Mouse (Mus musculus): ENCODE measurements around the gene Ehbp1. TPM values are rescaled to one million over a fixed set of nuclear protein-coding genes. Genes with fewer than 3 reads are reported as not detected.

Gene Ehbp1
- total RNA-seq, 2 experiments from 2014 or later = 1.8 to 2.6 TPM

DNA sequence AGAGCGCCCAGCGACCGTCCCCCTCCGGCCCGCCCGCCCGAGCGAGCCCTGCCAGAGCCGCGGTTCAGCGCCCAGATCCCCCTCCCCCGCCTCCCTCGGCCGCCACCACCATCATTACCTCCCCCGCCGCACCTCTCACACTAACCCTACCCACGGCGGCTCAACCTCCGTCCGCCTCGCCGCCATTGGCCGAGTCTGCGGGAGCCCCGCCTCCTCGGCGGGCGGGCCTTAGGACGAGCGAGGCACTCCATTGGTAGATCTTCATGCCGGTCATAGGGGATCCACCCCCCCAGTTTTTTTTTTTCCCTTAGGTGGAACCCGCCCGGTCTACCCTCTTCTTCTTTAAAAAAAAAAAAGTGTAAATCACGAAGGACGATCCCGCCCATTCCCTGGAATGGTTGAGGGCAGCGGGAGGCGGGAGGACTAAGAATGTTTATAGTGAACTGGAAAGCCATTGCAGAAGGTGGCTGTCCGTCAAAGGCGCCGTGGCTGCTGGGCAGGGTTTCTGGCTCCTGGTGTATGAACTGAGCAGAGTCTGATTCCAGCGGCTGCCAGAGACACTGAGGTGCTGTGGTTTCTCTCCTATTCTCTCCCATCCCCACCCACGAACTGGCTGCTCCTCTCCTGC is 55.1 kb downstream of the Ehbp1 start:
- peak; percentile 97 for ATAC-seq (ENCODE audit: poor library complexity, severe bottlenecking)

DNA sequence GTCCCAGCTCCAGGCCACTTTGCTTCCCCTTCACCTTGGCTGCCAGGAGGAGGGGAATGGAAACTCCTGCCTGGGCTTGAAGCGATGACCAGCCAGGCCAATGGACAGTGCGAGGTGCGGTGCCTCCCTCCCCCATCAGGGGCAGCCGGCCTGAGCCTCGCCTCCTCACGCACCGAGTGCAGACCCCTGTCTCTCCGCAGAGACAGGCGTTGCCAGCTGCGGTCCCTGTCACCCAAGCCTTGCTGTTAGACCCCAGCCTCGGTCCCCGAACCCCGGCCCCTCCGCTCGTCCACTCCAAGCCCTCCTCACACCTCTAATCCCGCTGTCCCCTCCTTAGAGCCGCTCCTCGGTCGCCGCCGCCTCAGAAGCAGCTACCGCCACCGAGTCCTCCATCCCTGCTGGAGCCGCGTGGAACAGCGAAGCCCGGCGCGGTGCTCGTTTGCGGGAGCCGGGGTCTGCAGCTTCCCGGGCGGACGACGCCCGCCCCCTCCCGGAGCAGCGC is 55.7 kb downstream of the Ehbp1 start:
- 0 out of 2 replicates have a peak, but pooled peaks have one; percentile 11 for ATAC-seq (ENCODE audit: poor library complexity, severe bottlenecking)

DNA sequence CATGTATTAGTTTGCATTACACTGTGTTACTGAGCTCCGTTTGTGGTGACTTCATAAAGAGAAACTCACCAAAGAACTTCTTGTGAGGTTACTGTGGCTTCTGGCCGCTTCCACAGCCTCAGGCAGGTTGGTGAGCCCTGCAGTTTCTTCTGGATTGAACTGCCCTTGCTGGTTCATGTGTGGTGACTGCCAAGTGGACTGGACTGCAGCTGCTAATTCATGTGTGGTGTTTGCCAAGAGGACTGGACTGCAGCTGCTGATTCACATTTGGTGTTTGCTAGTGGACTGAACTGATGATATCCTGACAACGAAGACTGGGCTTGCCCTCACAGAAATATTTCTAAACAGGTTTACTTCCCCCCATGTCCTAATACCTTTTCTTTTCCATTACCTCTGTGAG is 65.4 kb downstream of the Ehbp1 start:
- ATAC-seq (ENCODE audit: poor library complexity, severe bottlenecking) = no peak

DNA sequence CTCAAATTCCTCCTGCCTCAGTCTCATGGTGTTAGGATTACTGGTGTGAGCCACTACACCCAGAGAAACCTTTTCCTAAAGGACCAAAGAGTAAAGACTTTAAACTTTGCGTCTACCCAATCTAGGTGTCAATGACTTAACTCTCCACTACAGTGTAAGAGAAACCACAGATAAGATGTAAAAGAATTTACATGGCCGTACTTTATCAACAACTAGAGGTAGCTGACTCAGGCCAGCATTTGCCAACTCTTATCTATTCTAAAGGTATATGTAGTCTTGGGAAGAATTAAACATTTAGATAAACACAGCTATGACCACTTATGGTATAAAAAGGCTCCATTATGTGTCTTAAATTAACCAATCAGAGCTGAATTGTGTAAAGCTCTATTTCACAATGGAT is 67.9 kb downstream of the Ehbp1 start:
- no peak for ATAC-seq (ENCODE audit: poor library complexity, severe bottlenecking)

DNA sequence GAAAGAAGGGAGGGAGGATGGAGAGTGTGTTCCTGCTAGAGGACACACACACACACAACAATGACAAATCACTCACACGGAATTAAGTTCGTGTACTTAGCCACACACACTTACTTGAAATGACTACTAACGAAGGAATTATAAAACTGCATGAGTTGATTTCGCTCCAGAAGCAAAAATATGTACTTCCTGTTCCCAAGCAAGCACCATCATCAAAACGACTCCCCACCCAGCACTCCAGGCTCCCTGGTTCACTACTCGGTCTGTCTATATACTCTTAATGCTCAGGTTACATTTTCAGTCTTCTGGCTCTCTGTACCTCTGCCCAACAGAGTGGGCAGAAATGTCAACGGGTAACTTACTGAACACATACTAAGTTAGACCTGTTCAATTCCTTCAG is 68.7 kb downstream of the Ehbp1 start:
- ATAC-seq (ENCODE audit: poor library complexity, severe bottlenecking) = no peak

DNA sequence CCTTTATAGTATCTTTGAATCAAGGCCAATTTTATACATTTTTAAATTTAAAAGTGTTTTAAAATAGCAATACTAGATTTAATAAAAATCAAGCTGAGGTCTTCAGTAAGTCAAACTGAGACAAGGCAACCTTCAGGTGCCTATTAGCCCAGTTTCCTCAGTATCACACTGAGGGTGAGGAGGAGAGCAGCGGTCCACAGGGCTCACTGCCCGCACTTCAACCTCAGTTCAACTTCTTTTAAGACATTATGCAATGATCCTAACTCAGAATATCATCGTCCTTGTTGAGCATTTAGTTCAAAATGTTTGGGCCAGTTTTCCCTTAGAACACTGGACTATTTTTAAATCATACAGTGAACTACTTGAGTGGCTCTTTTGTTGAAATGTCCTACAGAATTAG is 70.2 kb downstream of the Ehbp1 start:
- no peak for ATAC-seq (ENCODE audit: poor library complexity, severe bottlenecking)

DNA sequence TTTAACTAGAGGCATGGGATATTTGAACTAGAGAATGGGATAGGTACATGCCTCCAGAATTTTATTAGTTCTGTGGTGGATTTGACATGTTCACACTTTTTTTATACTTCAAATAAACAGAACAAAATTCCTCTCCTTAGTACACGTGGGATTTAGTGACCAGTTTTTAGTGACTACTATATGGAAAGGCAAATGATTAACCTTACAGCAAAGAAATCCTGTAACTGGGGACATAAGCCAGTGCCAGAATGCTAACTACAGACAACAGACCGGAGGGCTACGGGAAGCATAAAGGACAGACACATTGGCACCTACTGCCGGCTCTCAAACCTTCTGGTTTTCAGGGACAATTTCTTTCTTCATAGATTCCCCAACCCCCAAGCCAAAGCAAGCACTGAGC is 72.4 kb downstream of the Ehbp1 start:
- no peak for ATAC-seq (ENCODE audit: poor library complexity, severe bottlenecking)

DNA sequence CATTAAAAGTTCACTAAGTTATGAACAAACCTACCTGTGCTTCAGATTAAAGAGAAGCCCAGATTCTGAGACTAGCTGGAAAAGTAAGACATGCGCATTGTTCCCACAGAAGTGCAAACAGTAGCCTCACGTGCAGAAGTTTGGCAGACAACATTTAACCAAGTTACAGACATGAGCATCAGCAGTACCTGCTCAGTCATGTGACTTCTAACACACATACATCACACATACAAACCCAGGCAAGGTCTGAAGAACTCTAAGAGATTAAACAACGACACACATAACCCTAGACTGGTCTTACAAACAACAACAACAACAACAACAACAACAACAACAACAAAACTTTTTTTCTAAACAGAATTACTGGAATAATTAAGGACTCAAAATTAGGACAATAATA is 72.9 kb downstream of the Ehbp1 start:
- no peak for ATAC-seq (ENCODE audit: poor library complexity, severe bottlenecking)

DNA sequence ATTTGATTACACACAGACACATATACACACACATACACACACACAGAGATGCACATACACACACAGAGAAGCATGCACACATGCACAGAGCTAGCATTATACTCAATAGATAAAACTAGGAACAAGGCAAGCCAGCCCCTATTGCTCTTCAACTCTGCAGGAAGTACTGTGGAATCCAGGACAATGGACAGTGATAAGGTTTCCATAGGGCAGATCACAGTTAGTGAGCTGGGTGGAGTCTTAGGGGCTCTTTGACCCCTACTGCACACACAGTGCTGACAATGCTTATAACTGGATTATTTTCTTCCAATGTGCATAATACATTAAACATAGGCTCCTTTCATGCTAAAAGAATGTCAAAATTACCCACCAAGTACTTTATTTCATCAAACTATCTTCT is 75.1 kb downstream of the Ehbp1 start:
- no peak for ATAC-seq (ENCODE audit: poor library complexity, severe bottlenecking)

DNA sequence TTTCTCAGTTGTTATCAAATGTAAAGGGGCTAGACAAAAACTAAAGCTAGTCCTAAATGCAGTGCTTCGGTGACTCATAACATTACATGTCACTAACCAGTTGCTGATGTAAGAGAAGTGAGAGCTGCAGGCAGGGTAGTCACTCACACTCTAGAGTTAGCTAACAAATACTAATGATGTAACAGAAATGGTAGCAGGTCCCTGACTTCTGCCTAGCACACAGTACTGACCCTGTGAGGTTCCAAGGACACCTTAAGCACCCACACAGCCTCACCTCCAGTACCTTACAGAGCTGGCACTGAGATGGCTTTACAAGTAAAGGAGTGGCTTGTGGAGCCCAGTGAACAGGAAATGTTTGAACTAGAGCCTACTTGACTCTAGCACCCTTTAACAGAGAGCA is 86.7 kb downstream of the Ehbp1 start:
- ATAC-seq (ENCODE audit: poor library complexity, severe bottlenecking) = no peak

DNA sequence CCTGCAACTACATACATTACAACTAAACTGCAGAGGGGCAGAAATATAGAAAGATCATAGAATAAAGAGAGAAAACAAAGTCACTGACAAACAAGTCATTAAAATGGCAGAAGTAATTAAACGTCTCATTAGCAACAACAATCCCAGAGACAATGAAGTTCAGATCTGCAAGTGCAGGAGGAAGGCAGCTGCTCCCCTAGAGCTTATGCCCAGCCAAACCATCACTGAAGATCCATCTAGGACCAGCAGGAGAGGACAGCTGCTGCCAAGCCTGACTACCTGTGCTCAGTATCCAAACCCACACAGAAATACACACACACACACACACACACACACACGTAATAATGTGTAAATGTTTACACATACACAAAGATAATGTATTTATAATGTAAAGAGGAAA is 92.7 kb downstream of the Ehbp1 start:
- ATAC-seq (ENCODE audit: poor library complexity, severe bottlenecking) = no peak

DNA sequence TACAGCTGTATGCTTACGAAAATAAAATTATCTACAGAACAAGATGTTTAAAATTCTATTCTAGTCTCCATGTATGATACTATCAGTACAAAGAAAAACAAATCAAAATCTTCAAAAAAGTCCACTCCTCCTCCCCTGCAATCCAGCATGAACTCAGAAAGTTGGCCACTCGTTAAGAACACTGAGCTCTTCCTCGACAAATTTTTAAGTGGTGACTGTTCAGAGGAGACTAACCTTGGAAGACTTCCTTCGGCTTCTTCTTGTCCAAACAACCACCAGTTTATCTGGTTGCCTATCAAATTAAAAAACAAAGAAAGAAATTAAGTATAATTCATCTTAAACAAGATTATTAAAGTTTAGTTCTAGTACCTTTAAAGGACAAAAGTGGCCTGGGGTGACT is 94.4 kb downstream of the Ehbp1 start:
- ATAC-seq (ENCODE audit: poor library complexity, severe bottlenecking) = no peak

DNA sequence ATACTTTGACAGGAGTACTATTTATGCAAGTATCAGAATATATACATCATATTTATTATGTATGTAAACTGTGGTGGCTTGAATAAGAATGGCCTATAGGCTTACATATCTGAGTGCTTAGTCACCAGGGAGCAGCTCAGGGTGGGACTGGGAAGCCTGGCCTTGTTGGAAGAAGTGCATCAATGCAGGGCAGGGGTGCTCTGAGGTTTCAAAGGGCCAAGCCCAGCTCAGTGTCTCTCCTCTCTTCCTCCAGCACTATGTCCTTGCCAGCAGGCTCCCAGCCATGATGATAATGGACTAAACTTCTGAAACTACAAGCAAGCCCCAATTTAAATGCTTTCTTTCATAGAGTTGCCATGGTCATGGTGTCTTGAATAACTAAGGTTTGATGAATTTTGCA is 95.0 kb downstream of the Ehbp1 start:
- no peak for ATAC-seq (ENCODE audit: poor library complexity, severe bottlenecking)

DNA sequence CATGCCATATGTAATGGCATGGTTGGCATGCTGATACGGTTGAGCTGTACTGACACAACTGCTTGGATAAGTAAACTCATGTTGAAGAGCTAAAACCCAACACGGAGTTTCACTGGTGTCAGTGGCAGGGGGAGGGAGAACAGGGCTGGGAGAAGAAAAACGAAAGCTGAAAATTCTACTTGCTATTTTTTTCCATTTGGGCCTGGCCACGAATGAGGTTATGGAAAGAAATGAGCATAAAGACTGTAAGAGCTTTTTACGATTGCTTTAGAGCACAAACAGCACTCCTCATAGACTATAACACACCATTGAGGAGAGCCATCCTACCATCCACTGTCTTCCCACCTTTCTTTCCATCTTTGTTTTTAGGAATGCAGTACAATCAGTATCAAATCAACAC is 106.5 kb downstream of the Ehbp1 start:
- no peak for ATAC-seq (ENCODE audit: poor library complexity, severe bottlenecking)

DNA sequence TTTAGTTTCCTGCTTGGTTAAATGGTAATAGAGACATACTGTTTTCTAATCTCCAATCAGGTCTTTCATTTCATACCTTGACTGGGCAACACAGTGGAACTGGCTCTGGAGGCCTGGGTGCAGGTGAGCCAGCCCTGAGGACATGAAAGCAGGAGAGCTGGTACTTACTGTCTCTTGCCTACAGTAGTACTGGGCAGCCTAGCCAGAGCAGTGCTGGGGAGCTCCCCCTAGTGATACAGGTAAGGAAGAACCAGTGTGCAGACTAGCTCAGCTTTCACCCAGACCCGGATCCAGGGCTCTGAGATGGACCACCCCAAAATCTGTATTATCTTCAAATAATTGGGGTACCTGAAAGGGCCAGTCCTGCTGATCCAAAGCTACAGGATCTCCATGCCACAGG is 107.4 kb downstream of the Ehbp1 start:
- no peak for ATAC-seq (ENCODE audit: poor library complexity, severe bottlenecking)

DNA sequence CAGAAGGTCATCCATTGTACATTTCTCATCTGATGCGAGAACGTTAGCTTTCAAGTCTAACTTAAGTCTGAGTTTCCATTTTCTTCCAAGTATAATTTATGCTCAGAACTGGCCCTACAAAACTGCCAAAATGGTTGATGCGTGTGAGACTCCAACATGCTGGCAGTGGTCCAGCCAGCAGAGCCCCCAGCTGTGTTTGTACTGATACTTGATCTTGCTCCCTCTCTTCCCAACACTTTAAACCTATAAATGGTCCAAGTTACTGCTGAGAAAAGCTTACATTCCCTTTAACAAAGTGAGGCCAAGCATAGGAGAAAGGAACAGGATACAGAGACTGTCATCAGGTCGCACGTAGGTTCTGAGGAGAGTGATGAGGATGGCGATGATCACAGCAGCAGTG is 111.2 kb downstream of the Ehbp1 start:
- no peak for ATAC-seq (ENCODE audit: poor library complexity, severe bottlenecking)

DNA sequence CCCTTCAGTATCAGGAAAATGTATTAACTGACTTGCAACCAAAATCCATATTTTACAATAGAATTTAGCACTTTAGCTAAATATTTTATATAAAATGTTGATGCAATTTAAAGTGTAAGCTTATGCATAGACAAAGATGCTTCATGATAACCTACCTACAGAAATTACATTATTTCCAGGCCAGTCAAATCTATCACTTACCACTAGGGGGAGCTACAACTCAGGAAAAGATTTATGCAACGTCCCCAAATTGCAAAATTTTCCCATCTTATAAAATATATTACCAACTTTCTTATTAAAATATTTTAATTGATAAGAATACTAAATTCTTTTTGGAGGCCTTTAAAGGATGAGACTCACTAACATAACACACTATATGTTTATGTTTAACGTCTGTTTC is 116.5 kb downstream of the Ehbp1 start:
- ATAC-seq (ENCODE audit: poor library complexity, severe bottlenecking) = 0 out of 2 replicates have a peak, but pooled peaks have one; percentile 40

DNA sequence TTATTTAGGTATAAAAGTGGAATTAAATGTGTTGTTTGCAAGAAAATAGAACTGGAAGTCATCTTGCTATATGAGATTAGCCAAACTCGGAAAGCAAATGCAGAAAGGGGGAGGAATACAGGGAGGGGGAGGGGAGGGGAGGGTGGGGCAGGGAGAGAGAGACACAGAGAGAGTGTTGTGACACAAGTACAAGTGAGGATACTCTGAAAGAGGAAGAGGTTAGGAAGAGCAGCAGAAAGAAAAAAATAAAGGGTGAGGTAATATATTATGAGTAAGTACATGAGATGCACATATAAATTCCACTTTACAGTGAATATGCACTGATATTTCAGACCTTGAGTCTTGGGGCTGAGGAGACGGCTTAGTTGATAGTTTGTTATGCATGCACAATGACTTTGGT is 123.9 kb downstream of the Ehbp1 start:
- ATAC-seq (ENCODE audit: poor library complexity, severe bottlenecking) = peak; percentile 73

DNA sequence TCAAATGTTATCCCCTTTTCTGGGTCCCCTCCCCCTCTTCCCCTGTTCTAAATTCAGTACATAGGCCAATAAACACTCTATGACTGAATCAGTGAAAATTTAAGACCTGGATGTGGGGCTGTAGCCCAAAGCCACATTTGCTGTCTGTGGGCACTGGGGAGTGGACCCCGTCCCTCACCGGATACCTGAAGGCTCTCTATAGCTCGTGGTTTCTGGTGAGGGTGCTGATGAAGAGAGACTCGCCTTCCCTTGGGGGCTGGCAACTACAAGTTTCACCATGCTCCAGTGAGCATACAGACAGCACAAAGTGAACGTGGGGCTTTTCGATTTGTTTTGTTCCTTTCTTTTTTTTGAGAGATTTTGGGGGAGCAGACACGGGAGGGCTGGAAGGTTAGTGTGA is 125.2 kb downstream of the Ehbp1 start:
- no peak for ATAC-seq (ENCODE audit: poor library complexity, severe bottlenecking)

DNA sequence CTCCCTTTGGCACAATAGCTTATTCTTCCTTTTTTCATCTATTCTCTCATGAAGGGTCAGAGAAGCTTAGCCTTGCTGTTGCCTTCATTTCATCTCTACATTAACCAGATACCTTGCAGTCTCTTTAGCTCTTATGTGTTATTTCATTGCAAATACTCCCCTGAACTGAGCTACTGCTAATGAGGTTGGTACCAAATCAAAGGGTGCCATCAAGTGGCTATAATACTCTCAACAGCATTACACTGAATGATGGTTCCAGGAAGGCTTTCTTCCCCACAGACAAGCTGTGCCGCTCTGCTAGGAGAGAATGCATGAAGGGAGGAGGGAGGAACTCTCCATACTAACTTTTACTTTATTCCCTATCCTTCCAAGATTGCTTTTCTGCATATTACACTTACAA is 135.5 kb downstream of the Ehbp1 start:
- no peak for ATAC-seq (ENCODE audit: poor library complexity, severe bottlenecking)

DNA sequence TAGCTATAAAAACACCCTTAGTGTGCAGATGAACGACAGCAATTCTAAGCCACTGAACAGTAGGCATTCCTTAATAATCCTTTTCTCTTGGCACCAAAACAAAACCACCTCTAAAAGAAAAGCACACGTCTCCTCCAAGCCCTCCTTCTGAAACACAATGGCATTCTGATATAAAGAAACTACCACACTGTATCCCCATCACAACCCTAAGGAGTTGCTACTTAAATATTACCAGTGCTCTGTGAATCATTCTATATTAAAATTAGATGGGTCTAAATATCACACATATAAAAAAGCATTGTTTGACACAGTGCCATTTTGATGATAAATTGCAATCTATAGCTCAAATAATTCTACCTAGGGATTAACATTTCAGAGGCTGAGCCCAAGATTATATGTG is 135.9 kb downstream of the Ehbp1 start:
- no peak for ATAC-seq (ENCODE audit: poor library complexity, severe bottlenecking)

DNA sequence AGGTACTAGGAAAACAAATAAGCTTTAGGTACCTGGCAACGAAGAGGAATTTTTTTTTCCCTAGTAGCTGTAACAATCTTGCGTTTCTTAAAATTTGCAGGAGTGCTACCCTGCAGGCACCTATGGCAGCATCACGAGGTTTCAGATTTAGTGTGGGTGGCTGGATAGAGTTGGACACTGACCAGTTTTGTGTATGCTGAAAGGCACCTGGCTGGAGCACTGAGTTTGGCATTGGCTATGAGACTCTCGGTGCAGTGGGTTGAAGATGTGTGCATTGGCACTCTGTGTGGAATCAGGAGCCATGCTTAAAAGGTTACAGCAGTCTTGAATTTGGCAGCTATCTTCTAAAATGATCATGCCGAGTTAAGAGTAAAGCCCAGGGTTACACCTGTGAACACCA is 138.7 kb downstream of the Ehbp1 start:
- no peak for ATAC-seq (ENCODE audit: poor library complexity, severe bottlenecking)

DNA sequence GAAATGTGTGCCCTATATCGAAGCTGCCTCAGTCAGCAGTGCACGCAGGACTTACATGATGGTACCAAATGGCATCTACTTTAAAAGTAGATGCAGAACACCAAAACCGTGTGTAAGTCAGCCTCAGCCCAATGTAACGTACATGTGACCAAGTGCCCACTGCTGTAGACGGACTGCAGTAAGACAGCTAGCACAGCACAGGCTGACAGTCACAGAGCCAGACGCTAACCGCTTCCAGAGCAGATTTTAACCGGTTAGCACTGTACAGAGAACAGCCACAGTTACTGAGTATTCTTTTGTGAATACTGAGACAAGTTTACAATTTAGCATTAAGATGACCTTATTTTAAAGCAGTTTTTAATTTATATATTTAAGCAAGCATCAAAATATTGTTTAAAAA is 141.0 kb downstream of the Ehbp1 start:
- ATAC-seq (ENCODE audit: poor library complexity, severe bottlenecking) = no peak
